Mouse (Mus musculus): ENCODE results near the gene Gm20388. TPM values are rescaled to one million over a fixed set of nuclear protein-coding genes. Genes with fewer than 3 reads are reported as not detected.

The Gm20388 gene
- total RNA-seq, 2 experiments from 2014 or later, result 1.3 to 8.5 TPM

DNA sequence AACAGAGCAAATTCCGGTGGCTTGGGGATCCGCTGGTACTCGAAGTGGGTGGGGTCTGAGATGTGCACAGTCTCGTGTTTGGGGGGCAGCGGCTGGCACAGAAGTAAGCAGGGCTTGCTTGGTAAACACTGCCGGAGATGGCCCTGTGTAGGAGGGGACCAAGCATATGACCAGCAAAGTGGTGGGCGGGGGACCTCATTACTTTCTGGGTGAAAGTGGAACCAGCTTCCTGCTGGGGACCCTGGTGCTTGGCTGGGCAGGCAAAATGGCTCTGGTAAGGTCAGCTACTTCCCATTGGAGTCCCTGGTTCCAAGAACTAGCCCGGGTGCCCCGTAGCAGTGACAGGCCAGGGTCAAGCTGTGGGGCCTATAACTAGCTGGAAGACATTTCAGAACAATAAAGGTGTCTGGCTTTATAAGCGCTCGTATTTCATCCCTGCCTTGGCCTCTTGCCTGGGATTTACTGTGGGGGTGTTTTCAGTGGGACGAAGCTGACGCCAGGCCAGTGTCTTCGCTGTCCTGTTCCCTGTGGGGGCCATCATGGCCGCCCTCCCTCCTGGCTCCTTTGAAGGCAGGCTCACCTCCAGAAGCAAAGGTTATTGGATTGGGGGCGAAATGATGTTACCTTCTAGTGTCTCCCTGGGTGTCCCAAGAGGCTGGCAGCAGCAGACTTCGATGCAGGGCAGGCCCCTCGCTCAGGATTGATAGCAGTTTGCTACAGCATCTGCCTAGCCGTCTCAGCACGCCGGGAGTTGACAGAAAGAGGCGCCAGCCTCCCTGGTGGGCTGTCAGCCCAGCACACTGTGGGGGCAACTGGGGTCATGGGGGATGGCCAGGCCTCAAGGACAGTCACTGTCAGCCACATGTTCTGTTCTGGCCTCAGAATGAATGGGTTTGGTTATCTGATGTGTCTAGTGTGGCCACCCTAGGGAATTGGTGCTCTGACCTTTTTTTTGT lies 466.5 kb downstream of the Gm20388 start:
- no peak for DNase-seq (ENCODE audit: low spot score in 2 of 2)

DNA sequence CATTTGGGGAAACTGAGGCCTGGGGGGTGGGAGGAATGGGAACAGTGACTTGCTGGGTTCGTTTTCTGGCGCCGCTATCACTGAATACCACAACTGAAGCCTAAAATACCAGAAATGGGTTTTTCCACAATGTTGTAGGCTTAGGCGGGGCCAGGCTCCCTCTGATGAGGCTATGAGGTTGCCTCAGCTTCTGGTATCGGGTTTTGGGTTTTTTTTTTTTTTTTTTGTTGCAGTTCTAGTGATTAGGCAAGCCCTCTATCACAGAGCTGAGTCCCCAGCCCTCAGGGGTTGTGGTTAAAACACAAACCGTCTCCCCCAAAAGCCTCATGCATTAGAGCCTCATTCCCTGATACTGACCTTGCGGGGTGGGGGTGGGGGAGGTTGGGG lies 467.2 kb downstream of the Gm20388 start:
- no peak for DNase-seq (ENCODE audit: low spot score in 2 of 2)

DNA sequence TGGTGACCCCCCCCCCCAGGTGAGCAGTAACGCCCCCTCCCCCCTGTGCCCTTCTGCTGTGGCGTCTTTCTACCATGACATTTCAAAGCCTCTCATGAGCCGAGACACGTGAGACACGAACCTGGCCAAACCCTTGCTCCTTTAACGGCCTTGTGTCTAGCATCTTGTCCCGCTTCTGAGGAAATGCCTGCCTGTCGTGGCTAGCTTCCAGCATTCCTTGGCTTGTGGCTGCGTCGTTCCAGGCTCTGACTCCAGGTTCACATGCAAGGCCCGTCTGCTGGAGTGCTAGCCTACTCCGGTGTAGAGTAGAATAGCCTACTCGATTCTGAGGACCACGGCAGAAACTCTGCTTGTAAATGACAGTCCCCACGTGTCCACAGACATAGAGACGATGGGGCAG lies 467.7 kb downstream of the Gm20388 start:
- DNase-seq (ENCODE audit: low spot score in 2 of 2), result peak in 1 of 2 experiments; percentile 46

DNA sequence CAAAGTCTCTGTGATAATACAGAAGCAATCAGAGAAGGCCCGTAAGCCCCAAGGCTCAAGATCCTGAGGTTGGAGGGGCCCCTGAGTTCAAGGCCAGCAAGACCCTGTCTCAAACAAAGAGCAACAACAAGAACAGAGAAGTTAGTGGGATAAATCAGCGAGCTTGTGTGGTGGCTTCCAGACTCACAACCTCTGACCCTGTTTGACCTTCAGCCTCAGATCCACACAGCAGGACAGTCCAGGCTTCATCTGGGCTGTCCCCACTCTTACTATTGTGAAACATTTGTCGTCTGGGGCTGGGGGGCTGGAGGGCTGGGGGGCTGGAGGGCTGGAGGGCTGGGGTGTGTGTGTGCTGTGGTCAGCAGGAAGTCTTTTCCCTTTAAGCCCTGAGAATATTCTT lies 468.4 kb downstream of the Gm20388 start:
- no peak for DNase-seq (ENCODE audit: low spot score in 2 of 2)

DNA sequence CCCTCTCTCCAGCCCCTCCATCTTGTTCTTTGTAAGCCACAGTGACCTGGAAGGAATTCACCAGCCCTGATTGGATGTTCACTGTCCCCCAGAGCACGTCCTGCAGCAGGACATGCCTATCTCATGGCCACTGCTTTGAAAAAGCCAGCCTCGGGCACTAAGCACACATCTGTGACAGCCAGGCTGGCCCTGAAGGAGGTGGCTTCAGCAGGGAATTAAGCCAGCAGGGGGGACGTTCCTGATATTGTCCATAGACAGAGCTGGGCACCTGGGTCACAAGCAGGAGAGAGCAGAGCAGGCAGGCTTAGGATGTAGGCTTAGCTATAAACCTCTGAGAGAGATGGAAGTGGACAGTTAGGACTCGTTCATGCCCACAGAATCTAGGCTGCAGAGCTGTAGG lies 471.2 kb downstream of the Gm20388 start:
- DNase-seq (ENCODE audit: low spot score in 2 of 2), result no peak

DNA sequence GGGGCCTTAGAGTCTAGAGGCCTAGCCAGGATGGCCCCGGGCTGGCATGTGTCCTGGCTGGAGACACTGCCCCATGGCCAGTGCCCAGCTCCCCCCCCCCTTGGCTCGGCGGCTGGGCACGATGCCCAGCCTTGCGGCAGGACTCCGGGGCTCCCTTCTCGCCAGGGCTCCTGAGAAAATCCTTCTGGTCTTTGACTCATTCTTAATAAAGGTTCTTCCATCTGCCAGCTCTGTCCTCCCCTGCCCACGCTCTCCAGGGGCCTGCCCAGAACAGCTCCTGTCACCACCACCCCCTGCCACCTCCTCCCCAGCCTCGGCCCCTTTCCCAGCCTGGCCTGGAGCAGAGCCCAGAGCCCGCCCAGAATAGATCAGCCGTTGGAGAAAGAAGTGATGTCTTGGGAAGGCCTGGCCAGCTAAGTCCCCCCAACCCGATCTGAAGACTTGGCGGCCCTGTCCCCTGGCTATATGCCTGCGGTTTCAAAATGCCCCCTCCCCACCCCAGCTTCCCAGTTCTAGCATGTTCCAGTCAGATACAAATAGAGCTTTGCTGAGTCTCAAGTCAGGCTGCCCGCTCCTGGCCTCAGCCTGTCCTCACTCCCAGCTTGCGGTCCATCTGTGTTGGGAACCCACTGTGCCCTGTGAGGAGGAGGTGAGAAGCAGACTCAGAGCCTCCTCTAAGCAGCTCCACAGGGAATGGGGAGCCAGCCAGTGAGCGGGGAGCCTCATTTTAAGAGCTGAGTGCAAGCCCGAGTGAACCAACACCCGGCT lies 472.0 kb downstream of the Gm20388 start:
- peak; percentile 67 to 72 for DNase-seq (ENCODE audit: low spot score in 2 of 2)

DNA sequence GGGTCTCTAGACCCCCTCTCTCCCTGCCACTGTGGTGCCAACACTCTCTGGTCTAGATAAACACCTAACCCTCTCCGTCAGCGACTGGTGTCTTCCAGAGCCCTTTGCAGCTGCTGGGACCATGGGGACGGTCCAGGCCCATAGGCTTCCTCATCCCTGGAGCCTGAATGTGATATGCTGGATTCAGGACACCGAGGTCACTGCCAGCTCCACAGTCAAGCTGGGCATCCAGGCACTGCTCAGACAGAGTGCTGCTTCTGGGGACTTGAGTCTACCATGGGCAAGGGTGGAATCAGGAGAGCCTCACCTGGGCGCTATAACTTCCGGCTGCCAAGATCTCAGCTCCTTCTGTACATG lies 472.5 kb downstream of the Gm20388 start:
- no peak for DNase-seq (ENCODE audit: low spot score in 2 of 2)

DNA sequence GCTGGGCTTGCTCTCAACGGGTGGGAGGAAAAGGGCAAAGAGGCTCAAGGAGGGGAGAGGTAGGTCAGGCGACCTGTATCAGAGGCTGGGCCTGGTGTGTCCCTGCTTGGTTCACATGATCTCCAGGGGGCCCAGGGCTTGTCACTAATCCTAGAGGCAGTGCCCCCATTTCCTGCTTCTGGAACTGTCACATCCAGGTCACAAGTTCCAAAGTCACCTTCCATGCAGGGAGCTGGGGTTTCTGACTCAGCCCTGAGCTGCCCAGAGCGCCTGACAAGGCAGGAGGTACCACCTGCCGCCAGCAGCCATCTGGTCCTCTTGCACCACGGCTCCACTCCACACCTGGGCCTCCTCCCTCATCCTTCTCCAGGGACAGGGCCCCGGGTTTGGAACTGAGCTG lies 473.1 kb downstream of the Gm20388 start:
- no peak for DNase-seq (ENCODE audit: low spot score in 2 of 2)

DNA sequence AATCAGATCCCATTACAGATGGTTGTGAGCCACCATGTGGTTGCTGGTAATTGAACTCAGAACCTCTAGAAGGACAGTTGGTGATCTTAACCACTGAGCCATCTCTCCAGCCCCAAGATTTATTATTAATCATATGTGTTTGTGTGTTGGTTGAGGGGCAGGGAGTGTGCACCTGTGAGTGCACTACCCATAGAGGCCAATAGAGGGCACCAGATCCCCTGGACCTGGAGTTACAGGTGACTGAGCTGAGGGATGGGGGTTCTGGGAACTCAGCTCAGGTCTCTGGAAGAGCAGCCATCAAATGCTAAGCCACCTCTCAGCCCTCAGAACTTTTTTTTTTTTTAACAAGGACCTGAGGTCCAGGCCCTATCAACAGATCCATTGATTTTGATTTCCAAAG lies 474.1 kb downstream of the Gm20388 start:
- no peak for DNase-seq (ENCODE audit: low spot score in 2 of 2)

DNA sequence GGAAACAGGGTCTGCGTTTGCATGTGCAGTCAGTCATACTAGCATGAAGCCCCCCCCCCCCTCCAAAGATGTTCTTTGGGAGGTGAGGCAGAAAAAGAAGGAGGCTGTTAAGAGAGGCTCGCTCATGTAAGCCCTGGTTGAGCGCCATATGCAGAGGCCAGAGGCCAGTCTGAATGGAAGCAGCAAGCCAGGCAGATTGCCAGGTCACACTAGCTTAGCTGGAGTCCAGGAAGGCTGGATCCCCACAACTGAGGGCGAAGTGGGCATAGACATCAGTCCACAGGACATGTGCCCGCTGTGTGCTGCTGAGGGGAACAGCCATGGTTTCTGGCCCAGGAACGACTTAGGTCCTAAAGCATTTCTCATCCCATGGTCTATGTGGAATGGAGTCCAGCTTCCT lies 477.6 kb downstream of the Gm20388 start:
- no peak for DNase-seq (ENCODE audit: low spot score in 2 of 2)

DNA sequence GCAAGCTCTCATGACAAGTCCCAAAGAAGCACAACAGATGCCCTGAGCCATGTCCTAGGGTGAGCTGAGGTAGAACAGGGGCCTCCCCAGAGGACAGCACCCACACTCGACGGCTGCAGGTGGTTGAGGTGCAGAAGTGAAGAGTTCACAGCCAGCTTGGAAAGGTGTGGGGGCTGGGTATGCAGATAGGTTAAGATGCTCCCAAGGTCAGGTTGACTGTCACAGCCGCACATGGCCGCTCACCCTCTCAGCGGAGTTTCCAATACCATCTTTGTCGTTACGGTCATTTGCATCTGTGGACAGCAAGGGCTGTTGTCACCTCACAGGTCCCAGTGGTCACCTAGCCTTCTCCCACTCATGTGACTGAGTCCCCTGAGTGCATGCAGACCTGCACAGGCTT lies 480.0 kb downstream of the Gm20388 start:
- DNase-seq (ENCODE audit: low spot score in 2 of 2), result no peak

DNA sequence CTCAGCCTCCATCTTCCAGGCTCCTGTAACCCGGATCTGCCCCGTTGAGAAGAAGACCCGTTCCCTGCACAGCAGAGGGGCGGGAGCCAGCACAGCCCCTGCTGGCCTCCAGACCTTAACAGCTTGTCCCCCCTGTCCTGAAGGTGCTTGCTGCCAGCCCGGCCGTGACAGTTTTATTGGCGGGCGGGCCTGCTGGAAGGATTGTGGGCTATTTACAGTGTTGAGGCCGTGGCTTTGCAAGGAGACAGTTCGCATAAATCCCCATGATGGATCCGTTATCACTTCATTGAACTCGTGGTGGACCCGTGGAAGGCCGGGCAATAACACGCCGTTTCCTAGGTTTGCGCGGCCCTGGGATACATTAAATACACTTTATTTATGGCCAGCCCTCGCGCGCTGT lies 481.2 kb downstream of the Gm20388 start:
- DNase-seq (ENCODE audit: low spot score in 2 of 2), result no peak

DNA sequence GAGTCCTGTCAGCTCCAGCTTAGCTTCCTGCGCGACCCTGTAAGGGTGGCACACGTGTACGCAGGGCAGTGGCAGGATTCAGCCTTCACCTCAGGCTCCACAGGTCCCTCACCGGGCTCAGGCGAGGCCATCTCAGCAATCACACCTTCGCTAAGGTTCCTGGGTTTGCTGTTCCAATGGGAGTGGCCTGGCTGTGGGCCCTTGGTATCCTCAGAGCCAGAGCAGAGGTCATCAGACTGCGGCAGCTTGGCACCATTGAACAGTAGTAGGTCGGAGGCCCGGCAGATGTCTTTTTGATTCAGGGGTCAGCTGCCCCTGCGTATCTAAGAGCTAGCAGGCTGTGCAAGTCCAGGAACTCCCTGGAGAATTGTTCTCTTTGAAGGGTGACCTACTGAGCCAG lies 482.4 kb downstream of the Gm20388 start:
- DNase-seq (ENCODE audit: low spot score in 2 of 2), result no peak

DNA sequence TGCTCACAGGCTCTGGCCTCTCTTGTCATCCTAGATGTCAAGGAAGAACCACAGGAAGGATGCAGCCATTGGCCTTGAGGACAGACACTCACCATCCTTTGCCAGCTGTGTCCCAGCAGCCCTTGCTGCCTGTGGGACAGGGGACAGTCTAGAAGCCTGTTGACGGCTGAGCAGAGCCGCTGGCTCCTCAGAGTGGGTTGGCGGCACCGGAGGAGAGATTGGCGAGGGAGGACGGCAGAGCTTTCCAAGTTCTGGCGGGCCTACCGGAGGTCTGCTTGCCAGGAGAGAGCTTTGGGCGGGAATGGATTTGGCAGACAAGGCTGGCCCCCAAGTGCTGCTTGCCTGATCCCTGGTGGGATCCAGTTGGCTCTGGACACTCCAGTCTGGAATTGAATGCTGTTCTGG lies 483.2 kb downstream of the Gm20388 start:
- no peak for DNase-seq (ENCODE audit: low spot score in 2 of 2)

DNA sequence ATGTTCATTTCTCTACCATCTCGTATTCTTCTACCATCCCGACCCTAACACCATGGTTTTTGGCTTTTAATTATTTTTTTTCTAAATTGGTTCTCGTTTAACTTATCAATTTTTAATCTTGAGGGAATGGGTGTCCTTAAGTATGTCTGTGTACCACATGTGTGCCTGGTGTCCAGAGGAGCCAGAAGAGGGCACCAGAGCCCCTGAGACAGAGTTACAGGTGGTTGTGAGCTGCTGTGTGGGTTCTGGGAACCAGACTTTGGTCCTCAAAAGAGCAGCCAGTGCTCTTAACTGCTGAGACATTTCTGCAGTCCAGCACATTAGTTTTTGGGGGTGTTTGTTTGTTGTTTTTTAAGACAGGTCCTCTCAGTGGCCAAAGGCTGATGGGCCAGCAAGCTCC lies 485.3 kb downstream of the Gm20388 start:
- DNase-seq (ENCODE audit: low spot score in 2 of 2), result no peak

DNA sequence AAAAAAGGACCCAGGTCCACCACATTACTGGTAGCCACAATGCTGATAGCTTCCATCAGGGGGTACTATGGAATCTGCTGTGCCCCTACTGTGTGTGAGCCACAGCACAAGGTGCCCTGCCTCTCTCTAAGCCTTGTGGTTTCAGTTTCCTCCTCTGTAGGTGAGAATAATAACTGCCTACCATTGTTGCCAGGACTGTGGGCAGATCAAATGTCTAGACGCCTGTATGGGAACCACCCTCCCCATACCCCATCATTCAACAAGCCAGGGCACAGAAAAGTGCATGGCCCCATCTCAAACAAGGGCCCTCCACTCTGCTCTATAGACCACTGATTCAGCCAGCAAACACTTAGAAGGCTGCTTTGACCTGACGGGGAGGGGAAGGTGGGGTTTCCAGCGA lies 486.1 kb downstream of the Gm20388 start:
- DNase-seq (ENCODE audit: low spot score in 2 of 2), result no peak

DNA sequence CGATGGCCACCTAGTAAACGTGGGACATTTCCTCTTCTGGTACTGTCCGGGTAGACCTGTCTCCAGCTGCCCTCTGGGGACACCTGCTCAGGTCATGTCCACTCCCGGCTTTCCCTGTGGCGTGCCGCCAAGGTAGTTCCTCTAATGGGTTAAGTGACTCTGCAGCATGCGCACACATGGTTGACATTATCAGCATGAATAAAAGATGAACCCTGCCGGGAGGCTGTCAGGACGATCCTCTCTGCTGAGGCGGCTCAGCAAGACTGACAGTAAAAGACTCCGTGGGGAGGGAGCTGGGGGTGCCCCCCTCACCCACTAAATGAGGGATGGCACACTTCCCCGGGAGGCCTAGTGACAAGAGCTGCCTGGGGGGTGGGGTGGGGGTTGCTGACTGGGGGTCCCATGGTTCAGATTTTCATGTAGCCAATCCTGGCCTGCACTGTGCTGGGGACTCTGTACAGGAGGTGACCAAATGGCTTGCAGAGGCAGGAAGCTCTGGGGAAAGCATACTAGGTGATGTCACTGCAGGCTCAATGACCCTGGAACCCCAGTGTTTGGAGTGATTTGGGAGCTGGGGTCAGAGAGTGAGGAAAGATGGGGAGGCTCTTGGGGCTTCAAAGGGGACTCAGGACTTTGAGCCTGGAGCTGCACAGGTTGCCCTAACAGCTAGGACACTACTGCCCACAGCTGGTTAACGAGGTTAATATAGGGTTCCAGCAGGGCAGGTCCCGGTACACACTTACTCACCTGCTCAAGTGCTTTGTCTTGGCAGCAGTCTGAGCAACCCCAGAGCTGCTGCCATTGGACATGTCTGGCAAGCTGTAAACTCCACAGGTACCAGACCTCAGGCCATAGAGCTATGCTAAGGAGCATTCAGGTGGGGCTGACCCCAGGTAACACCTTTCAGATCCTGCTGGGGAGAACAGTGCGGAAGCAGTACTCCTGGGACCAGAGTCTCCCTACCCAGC lies 487.1 kb downstream of the Gm20388 start:
- DNase-seq (ENCODE audit: low spot score in 2 of 2), result no peak

DNA sequence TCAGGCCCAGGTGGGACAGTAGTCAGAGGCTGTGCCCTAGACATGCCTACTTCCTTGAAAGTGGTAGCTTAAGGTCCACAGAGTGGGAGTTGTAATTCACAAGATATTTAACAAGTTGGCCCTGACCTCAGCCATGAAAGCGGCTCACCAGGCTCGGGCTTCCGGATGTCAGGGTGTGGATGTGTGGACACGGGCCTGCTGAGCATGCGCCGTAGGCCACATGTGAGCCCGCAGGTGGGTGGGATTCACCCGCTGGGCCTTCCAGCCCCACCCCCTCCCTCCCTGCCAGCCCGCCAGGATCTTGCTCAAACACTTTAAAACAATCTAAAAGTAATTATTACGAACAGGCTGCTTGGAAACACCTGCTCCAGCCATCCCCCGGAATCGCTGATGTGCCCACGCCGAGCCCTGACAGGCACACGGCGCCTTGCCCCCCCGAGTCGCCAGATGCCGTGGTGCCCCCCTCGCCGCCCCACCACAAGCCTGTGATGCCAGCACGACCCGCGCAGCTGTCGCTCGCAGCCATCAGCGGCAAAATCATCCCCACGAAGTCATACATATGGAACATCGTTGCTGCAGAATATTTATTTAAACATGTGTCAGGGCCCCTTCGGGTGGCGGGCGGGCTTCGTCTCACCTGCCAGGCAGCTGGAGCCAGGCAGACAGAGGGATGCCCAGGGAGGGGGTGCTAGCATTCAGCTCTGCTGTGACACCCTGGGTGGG lies 488.7 kb downstream of the Gm20388 start:
- DNase-seq (ENCODE audit: low spot score in 2 of 2), result no peak

DNA sequence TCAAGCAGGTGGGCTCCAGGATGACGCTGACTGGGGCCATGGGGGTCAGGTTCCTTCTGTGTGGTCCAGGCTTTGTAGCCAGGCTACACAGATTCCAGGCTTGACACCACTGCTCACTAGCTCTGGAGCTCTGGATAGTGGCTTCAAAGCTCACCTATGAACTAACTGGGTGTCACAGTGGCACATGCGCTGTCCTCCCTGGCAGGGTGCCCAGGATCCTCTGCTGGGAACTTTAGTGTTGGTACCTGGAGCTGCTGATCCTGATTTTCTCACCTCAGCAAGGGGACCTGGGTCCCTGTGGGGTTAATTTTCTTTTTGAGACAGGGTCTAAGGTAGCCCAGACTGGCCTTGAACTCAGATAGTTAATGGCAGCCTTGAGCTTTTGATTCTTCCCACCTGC lies 490.6 kb downstream of the Gm20388 start:
- DNase-seq (ENCODE audit: low spot score in 2 of 2), result no peak

DNA sequence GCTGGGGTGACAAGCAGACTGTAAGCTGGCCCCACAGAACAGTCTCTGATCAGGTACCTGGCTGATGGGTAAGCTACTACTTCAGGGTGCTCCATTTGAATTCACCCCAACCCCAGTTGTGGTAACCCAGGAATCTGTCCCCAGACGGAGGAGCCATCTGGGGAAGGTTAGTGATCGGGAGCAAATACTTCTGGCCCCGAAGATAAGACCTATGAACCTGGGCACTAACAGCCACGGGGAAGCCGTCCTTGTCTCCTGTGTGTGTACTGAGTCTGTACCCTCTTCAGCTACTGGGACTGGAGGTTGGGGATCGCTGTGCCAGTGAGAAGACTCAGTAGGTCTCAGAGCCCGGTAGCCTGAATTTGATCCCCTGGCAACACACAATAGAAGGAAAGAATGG lies 491.1 kb downstream of the Gm20388 start:
- no peak for DNase-seq (ENCODE audit: low spot score in 2 of 2)

Measured in adrenal gland, adult 18-20 months (tissue).